Mouse (Mus musculus) common myeloid progenitor, adult 5-6 weeks (primary cell): ENCODE measurements around the gene Dcaf12l2. TPM values are rescaled to one million over a fixed set of nuclear protein-coding genes. Genes with fewer than 3 reads are reported as not detected.

Source experiments
- ATAC-seq: replicated peaks from 2 replicates; pipeline ENCODE4 v1.8.0; 2016; ENCODE audit warnings: low read depth, mild to moderate bottlenecking, moderate TSS enrichment, inconsistent platforms; ENCODE audit not compliant: poor library complexity, severe bottlenecking
- total RNA-seq: library from RNA; stranded (forward); fragments of 200-1000, 187-1606 nt; gene quantifications from 2 replicates; pipeline ENCODE4 v1.2.3, GENCODE M21; 2017

The Dcaf12l2 gene
- total RNA-seq = 0.14 TPM in 1 of 2 replicates, not detected in the other

DNA sequence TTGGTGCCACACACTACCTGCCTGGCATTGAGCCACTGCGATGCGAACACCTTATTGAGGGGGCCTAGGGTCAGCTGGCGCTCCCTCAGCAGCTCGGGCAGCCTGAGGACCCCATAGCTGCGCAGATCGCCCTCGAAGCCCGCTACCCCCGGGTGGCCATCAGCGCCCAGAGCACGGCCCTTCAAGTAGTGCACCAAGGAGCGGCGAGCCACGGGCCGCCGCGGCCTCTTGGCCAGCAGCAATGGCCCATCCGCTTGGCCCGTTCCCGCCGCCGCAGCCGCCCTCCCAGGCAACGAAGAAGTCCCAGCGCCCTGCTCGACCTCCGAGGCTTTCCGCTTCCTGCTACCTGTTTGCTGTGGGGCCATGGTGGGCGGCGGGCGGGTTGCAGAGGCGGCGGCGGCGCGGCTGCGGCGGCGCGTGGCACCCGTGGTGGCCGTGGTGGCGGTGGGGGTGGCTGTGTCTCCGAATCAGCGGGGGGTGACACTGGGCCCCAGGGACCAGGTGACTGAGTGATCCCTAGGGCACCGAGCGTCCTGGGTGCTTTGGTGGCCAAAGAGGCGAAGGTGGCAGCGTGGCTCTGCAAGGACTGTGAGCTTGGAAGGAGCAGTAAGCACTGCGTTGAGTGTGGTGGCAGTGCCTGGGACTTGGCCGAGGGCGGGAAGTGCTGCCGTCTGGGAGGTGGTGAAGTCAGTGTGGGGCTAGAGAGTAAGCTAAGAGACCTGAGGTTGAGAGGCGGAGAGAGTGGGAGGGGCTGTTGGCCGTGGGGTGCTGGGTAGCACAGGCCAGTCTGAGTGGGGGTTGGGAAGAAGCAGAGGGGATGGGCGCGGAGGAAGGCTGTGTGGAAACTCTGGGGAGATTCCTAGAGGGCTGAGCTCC is at the start of gene Dcaf12l2:
TSS of gene Dcaf12l2 (minus strand) at position 697 of the 876 bp plus-strand sequence.
- 0 out of 2 replicates have a peak, but pooled peaks have one; percentile 22 for ATAC-seq

DNA sequence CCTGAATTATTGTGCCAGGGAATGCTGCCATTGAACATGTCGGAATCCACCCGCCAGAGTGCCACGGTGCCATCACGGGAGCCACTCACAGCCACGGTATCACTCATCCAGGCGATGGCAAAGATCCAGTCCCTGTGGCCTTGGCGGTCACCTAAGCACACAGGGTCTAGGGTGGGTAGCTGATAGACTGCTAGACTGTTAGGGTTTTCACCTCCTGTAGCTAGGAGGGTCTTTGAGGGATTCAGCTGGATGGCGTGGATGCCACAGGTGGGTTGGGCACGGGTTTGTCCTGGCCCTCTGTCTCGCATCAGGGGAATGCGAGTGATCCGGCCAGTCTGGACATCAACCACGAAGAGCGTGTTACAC is 879 bp downstream of the Dcaf12l2 start:
- no peak for ATAC-seq
